Mouse (Mus musculus): Measurements from ENCODE around the gene Cfap73.

Cfap73 gene

DNA sequence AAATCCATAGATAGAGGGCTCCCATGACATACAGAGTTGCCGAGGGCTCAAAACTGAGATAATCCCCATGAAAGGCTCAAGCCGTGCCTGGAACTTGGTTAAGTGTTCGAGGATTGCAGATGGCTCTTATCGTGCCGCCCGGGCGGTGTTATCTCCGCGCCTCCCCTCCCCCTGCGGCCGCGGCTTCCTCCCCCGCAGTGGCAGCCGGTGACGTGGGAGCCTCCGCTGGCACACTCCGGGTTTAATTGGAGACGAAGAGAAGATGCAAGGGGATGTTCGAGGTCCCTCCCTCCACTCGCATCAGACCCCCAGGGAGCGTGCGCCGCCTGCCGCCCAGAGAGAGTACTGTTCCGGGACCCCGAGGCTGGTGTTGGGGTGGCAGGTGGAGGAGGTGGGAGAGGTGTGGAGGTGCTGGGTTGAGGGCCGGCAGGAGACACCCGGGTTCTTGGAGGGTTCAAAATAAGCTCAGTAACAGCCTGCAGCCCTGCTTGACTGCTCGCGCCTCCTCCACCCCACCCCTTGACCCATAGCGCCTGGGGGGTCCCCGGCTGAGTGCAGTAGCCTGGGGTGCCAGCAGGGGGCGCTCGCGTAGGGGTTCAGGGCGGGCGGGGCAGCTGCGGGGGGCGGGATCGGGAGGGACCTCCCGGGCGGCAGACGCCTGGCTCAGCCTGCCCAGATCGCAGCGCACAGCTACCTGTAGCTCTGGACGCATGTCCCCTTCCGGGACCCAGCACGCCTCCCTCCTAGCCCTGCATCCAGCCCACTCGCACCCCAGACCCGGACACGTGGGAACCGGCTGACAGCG, 14.7 kb upstream of the Cfap73 start, which contains the start of gene Rasal1:
Gene Rasal1 (plus strand): TSS at position 244 of the 805 bp plus-strand sequence.
- CTCF ChIA-PET: interaction anchor here (0.7 to 3.1 kb wide), 7 partner anchors 9 to 61 kb away, joined by 3 to 14 read pairs (median 4); partner anchors contain the start of gene Cfap73

DNA sequence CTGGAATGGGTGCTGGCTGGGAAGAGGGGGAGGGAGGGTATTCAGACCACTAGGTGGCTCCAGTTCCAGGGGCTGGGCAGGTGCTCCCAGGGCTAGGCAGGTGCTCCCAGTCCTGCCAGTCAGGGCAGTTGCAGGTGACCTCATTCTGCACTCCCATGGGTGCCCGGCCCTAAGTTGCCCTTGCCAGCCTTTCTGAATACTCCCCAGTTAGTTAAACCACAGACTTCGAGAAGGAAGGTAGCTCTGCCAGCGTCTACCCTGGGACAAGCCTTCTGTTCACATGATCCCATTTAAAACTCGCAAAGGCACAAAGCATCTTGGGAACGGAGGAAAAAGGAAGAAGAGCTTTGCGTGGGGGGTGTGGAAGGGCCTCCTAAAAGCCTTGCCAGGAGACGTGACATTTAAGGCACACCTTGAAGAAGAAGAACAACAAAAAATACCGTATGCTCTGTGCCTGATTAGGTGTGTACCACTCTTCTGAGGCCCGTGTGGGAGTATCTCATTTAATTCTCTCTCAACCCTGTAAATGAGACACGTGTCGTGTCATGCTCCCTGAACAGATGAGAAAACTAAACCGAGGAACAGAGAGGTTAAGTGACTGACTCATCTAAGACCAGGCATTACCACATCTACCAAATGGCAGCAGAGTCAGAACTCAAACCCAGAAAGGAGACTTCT, 13.9 kb upstream of the Cfap73 start:
- CTCF ChIA-PET: interaction anchor here (0.8 kb wide), 1 partner anchor 30 kb away, joined by 3 read pairs; no protein-coding TSS in a partner anchor

DNA sequence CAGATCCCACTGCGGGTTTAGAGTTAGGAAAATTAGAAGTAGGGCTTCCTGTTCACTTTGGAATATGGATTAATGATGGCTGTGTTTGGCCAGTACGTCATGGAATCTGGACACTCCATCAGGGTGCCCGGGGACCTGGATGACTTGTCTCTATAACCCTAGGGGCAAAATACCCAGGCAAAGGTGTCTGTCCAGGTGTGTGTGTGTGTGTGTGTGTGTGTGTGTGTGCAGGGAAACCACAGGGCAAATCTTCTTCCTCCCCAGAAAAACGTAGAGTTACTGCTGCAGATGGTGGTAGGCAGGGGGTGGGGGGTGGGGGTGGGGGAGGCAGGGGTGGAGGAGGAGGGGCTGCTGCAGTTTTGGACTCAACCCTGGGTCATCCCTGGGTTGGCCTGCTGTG, 13.3 kb upstream of the Cfap73 start:
- CTCF ChIA-PET: interaction anchor here (0.8 kb wide), 1 partner anchor 29 kb away, joined by 3 read pairs; no protein-coding TSS in a partner anchor

DNA sequence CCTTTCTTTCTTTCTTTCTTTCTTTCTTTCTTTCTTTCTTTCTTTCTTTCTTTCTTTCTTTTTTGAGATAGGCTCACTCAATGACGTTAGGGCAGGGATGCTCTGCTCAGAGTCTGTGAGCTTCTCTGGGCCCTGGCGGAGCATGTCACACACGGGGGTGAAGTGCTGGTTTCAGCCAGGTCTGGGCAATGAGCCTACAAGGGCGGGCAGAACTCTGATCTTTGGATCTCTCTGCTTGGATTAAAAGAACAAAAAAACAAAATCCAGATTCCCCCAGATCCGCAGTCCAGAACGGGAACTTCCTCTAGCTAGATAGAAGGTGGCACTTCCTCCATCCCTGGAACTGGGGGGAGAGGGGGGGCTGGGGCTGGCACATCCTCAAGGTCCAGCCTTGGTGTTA, 11.8 kb upstream of the Cfap73 start:
- CTCF ChIA-PET: no interaction called here

DNA sequence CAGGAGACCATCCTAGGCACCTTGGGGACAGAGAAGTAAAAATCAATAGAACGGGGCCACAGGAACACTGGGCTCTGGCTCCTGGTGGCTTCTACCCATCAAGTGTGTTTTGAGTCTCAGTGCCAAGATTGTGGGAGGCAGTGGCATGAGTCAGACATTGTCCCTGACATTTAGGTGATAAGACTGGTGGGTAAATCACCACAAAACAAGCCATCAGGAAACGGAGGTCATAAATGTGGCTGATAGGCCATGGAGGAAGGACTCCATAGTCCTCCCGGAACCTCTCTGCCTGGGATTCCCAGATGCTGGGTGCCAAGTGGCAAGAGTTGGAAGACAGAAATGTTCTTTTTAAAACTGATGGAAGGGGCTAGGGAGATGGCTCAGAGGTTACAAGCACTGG, 10.2 kb upstream of the Cfap73 start:
- CTCF ChIA-PET: interaction anchor here (0.6 kb wide), 1 partner anchor 12 kb away, joined by 4 read pairs; no protein-coding TSS in a partner anchor

DNA sequence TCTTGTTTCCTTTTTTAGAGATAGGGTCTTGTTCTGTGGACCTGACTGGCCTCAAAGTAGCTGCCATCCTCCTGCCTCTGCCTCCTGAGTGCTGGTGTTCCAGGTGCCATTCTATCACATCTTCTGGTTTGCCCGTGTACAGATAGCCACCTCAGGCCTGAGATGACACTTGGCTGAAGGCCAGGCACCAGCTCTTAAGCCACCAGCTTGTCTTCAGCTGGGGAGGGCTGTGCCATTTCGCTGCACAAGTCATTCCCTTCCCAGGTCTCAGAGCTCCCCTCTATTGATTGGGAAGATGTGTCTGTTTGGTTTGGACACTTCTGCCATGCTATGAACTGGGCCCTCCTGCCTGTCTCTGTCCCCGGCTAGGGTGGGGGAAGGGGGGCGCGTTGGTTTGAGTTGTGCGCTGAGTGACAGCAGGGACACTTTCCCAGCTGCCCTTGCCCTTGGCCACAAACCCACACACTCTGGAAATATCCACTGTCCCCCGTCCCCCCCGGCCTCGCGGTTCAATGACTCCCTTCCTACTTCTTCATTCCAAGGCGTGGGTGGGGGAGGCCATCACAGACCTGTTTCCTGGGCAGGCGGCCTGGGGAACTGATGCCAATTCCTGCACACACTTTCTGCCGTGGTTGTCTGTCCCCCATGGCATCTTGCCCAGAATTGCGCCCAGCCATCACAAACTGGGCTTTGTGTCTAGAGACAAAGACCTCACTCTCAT, 9.5 kb upstream of the Cfap73 start:
- CTCF ChIA-PET: interaction anchor here (1.4 kb wide), 1 partner anchor 22 kb away, joined by 5 read pairs; no protein-coding TSS in a partner anchor

DNA sequence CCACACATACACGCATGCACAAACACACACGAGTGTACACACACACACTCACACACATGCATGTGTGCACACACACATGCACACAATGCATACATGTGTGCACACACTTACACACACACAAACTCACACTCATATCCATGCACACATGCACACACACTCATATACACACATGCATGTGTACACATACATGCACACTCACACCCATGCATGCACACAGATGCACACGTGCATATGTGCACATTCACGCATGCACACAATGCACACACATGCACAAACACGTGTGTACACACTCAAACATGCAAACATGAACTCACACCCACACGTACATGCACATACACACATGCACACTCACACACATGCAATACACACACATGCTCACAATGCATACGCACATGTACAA, 6.1 kb upstream of the Cfap73 start:
- CTCF ChIA-PET: interaction anchor here (1.1 kb wide), 1 partner anchor 9 kb away, joined by 4 read pairs; the partner anchor contains the start of gene Rasal1

DNA sequence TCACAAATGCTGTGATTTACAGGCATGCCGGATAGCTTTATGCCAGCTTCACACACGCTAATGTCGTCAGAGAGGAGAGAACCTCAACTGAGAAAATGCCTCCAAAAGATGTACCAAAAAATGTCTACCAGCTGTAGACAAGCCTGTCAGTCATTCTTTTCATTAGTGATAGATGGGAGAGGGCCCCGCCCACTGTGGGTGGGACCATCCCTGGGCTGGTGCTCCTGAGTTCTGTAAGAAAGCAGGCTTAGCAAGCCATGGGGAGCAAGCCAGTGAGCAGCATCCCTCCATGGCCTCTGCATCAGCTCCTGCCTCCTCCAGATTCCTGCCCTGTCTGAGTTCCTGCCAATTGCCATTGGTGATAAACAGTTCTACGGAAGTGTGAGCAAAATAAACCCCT, 1.6 kb upstream of the Cfap73 start:
- CTCF ChIA-PET: interaction anchor here (0.6 kb wide), 1 partner anchor 44 kb away, joined by 9 read pairs; no protein-coding TSS in a partner anchor

DNA sequence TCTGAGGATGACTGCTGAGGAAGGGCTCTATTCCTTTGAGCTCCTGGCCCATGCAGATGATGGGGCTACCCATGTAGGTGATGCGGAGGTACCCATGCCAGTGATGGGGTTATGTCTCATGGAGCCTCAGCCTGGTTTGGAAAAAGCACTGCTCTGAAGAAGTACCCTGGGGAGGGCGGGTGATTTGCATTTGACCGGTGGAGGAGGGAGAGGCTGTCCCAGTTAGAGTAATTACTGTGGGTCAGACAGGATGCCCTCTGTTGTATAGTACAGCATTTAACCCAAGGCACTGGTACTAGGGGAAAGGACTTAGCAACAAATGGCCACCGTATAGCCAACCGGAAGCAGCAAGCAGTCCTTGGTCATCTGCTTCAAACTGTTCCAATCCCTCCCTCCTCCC, 825 bp upstream of the Cfap73 start:
- CTCF ChIA-PET: no interaction called here

DNA sequence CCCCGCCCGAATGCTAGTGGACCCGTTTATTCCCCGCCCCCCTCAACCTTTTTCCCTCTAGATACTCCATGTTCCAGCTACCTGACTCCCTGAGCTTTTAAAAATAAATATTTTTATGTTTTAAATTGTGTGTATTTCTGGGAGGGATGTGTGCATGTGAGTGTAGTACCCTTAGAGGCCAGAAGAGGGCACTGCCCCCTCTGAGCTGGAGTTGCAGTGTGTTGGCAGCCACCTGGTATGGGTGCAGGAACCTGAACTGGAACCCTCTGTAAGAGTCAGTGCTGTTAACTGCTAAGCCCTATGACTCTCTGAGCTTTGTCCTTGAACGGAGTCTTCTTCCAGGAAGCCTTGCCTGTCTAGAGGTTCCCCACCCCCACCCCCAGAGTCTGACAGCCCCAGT, 2.1 kb downstream of the Cfap73 start:
- CTCF ChIA-PET: interaction anchor here (0.5 to 1.6 kb wide), 3 partner anchors 12 to 90 kb away, joined by 3 to 4 read pairs (median 4); partner anchors contain the start of gene Rasal1

DNA sequence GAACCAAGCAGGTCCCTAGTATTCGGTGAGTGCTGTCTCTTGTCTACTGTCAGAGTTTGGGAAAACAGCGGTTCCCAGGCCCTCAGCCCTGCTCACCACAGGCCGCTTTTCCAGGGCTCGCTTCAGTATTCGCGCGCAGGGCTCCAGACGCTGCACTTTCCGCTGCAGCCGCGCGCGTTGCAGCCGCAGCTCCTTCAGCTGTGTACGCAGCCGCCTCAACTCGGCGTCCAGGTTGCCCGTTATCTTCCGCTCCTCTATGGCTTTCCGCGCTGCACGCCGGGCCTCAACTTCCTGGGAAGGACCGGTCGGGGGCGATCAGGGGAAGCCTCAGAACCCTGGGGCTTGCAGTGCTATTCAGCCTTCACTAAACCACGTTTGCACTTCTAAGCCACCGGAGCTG, 2.9 kb downstream of the Cfap73 start:
- CTCF ChIA-PET: interaction anchor here (0.5 to 1.6 kb wide), 2 partner anchors 18 to 90 kb away, joined by 3 to 4 read pairs; partner anchors contain the start of gene Rasal1

DNA sequence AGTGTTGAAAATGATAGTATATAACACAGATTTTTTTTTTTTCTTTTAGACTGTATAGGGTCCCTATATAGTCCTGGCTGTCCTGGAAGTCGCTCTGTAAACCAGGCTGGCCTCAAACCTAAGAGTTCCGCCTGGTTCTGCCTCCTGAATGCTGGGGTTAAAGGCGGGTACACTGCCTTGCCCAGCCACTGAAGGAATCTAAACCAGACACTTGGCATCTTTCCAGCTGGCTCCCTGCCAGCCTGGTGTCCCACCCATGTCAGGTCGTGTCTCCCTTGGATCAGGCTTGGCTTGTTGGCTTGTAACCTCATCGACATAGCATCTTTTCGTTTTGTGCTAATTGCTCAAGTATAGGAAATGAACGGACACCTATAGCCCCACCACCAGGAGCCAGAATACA, 5.4 kb downstream of the Cfap73 start:
- CTCF ChIA-PET: no interaction called here

DNA sequence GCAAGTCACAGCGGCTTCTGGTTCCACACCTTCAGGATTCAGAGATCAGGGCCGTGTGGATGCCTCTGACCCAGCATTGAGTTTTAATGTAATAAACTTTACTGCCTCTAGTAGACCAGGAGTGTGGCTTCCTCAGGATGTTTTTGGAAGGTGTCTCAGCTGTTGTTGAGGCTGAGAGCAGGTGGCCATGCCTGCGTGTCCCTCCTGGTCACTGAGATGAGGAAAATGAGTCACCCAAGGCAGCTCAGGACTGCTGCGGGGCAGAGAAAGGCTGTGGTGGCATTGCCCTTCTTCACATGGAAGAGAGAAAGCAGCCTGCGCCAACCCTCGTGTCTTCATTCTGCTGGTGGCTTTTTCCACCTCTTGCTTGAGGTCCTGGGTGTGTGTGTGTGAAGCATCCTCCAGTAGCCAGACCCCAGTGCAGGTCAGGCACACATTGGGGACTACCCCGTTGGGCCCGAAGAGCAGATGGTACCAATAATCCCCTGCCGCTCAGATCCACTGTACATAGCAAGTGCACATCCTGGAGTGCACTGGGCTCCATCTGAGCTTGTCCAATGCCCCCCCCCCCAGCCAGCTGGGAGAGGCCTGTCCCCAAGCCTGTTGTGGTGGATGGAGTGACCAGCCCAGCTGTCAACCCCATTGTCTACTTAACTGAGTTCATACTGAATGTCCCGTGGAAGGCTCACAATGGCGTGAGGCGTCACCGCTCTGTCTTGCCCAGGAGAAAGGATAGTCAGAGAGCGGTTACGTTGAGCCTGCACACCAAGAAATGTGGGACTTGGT, 6.3 kb downstream of the Cfap73 start:
- CTCF ChIA-PET: no interaction called here

DNA sequence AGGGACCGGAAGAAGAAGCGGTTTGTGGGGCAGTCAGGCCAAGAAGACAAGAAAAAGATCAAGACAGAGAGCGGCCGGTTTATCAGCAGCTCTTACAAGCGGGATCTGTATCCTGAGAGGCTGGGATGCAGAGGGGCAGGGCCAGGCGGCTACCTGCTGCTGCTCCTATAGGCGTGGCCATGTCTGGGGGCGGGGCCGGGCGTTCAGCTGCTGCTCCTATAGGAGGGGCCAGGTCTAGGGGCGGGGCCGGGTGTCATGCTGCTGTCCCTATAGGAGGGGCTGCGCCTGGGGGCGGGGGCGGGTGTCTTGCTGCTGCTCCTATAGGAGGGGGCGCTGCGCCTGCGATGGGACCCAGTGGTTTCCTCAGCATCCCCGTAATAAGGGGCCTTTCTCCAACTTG, 7.6 kb downstream of the Cfap73 start:
- CTCF ChIA-PET: interaction anchor here (0.6 to 0.7 kb wide), 3 partner anchors 13 to 50 kb away, joined by 3 to 4 read pairs (median 3); partner anchors contain the start of gene Iqcd

DNA sequence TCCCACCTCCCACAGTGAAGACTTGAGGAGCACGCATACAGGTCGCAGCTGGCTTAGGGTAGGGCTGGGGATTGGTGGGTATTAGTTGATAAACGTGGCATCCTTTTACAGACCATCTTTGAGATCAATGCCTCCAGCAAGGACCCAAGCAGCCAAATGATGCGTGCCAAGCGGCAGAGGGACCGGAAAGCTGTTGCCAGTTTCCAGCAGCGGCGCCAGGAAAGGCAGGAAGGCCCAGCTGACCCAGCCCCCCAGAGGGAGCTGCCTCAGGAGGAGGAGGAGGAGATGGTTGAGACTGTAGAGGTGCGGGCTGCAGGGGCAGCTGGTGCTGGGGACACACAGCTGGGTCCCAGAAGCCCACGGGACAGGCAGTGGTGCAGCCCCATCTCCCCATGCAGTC, 9.6 kb downstream of the Cfap73 start:
- CTCF ChIA-PET: no interaction called here

DNA sequence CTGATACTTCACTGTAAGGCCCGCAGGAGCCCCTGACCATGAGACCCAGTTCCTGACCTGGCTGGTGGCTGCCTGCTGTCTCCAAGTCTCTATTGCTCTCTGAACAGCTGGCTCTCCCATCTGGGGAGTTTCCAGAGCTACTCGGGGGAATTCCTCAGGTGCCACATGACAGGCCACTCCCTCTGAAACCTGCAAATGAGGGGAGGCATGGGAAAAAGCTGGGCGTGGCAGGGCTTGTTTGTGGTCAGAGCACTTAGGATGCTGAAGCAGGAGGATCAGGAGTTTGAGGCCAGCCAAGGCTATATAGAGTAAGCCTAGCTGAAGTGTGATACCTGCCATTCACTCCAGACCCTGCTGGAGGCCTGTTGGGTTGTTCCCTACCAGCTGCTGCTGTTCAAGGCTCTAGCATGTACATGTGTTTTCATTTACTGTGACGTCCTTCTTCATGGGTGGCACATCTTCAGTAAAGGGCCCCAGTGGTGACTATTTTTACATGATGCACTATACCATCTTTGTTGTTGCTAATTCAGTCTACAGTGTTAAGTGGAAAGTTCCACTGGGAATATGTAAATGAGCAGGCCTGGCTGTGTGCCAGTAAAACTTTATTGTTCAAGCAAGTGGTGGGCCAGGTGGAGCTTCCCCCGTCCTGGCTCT, 11.7 kb downstream of the Cfap73 start:
- CTCF ChIA-PET: interaction anchor here (2.0 to 2.3 kb wide), 2 partner anchors 21 to 28 kb away, joined by 5 to 14 read pairs; partner anchors contain the start of gene Rasal1

DNA sequence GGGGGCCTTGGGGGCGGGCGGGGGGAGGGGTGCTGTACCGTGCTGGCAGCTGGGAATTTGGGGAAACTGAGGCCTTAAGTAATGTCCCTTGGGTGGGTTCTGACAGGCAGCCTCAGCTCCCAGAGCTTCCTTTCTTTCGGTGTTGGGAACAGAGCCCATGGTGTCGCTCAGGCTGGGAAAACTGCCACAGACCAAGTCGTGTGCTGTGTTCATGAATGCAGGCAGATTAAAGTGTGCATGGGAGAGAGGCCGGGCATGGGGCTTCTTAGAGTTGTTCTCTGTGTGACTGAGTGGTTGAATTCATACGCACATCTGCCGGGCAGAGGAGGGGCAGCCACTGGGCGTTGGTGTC, 12.2 kb downstream of the Cfap73 start:
- CTCF ChIA-PET: interaction anchor here (0.6 to 2.8 kb wide), 5 partner anchors 9 to 93 kb away, joined by 3 to 29 read pairs (median 5); partner anchors contain the start of genes Ddx54, Rasal1 and Rita1

DNA sequence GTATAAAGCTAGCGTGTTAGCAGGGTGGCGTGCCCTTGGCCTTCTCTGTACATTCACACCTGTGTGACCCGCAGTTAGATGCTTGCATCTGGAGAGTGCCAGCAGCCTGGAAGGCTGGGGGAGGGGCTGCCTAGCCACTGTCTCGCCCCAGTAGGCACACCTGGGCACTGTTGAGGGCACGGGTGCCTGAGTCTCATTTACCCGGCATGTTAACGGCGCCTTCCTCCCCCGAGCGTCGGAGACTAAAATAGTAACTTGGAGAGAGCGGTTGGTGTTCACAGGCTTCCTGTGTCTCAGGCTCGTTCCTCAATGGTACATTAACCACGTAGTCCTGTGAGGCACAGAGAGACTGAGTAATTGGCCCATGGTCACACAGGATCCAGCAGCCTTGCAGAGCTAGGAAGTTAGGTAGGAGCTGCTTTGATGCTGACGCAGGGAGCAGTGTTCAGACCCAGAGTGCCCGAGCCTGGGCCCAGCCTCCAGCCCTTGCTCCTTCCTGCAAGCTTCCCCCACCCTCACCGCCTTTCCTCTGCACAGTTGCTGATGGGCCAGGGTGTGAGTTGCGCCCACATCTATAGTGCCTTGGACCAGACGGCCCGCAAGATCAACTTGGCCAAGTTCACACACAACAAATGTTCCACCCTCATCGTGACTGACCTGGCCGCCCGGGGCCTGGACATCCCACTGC, 12.8 kb downstream of the Cfap73 start:
- CTCF ChIA-PET: interaction anchor here (0.6 to 2.8 kb wide), 7 partner anchors 9 to 135 kb away, joined by 3 to 29 read pairs (median 5); partner anchors contain the start of genes Ddx54, Rasal1 and Rita1

DNA sequence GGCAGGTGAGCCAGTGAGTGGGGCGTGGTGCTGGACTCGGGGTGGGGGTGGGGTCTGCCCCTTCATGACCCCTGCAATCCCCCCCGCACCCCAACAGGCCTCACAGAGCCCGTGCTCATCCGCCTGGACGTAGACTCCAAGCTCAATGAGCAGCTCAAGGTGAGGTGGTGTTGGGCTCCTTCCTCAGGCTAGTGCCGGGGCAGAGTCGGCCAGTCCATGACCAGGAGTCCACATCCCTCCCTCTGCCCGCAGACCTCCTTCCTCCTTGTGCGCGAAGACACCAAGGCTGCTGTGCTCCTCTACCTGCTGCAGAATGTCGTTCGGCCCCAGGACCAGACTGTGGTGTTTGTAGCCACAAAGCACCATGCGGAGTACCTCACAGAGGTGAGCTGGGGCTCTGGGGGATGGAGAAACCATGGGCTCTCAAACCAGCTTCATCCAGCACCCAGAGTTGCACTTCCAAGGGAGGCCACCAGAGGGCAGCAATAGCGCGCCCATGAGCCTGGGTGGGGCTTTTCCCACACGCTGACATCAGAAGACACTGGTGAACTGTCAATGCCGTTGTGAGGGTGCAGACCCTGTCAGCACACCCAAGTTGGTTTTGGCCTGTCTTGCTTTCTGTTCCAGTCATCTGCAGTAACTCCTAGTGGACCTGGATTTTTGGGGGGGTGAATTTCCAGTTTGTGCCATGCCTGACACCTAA, 13.5 kb downstream of the Cfap73 start:
- CTCF ChIA-PET: interaction anchor here (0.7 to 2.8 kb wide), 9 partner anchors 23 to 136 kb away, joined by 3 to 29 read pairs (median 5); partner anchors contain the start of gene Rasal1

Measured in spleen, embryonic (tissue).